31 mouse cellular contexts compared by ENCODE assay signal in genomic region chr11:107674601-107675000, GRCm38 (mm10). TPM values are rescaled to one million over a fixed set of nuclear protein-coding genes. Genes with fewer than 3 reads are reported as not detected.
"Had no signal": no experiment of that assay in that cellular context is flagged by ENCODE, and none has a peak within 500 bp of the region (broad histone marks: within the 10 kb centered on the region; RNA-seq: fewer than 3 reads in every experiment).

No protein-coding gene starts in this region.

- H3K27ac ChIP-seq: heart, embryonic 10.5 days; hindbrain, embryonic 15.5 days; hindbrain, postnatal 0 days; kidney, embryonic 15.5 days; kidney, postnatal 0 days; limb, embryonic 10.5 days; limb, embryonic 12.5 days; liver, embryonic 13.5 days had no signal

- H3K4me1 ChIP-seq: heart, embryonic 10.5 days; limb, embryonic 10.5 days; limb, embryonic 12.5 days; liver, embryonic 13.5 days had no signal

- H3K9ac ChIP-seq: heart, embryonic 12.5 days; hindbrain, embryonic 13.5 days; hindbrain, embryonic 15.5 days; kidney, embryonic 15.5 days; limb, embryonic 12.5 days; liver, embryonic 13.5 days had no signal

- H3K4me3 ChIP-seq: heart, embryonic 10.5 days; heart, embryonic 12.5 days; hindbrain, embryonic 13.5 days; hindbrain, embryonic 15.5 days; kidney, embryonic 15.5 days; limb, embryonic 10.5 days; limb, embryonic 12.5 days; liver, embryonic 13.5 days had no signal

- DNase-seq: gastrocnemius, postnatal 14 days; gastrocnemius, postnatal 36 days; heart, adult 18-20 months; heart, postnatal 10 days; kidney, adult 11 months; kidney, adult 2 months; kidney, adult 9 months; kidney, postnatal 14 days; layer of hippocampus, adult 9-11 months; layer of hippocampus, postnatal 36 days; liver; liver, embryonic 13.5 days had no signal

- H3K4me2 ChIP-seq: heart, embryonic 12.5 days; hindbrain, embryonic 13.5 days; hindbrain, embryonic 15.5 days; kidney, embryonic 15.5 days; limb, embryonic 12.5 days; liver, embryonic 11.5 days; liver, embryonic 13.5 days had no signal

- H3K9me3 ChIP-seq: heart, embryonic 10.5 days; hindbrain, embryonic 13.5 days; kidney, embryonic 15.5 days; limb, embryonic 10.5 days; limb, embryonic 12.5 days; liver, embryonic 13.5 days had no signal

- ATAC-seq: hindbrain, postnatal 0 days; intestine, embryonic 16.5 days had no signal

- H3K27me3 ChIP-seq: heart, embryonic 12.5 days; hindbrain, embryonic 13.5 days; hindbrain, embryonic 15.5 days; kidney, embryonic 15.5 days; limb, embryonic 12.5 days; liver, embryonic 13.5 days had no signal

RNA-seq across cellular contexts. Expression of gene Cacng1, which starts 41.7 kb away (rescaled TPM):
- total RNA-seq: heart, adult 18-20 months; heart, postnatal 10 days; heart, postnatal 25 days; hematopoietic stem cell, adult 5-6 weeks; layer of hippocampus, adult 18-20 months; layer of hippocampus, adult 8-10 months; layer of hippocampus, postnatal 14 days; layer of hippocampus, postnatal 36 days; left cerebral cortex, postnatal 14 days; left cerebral cortex, postnatal 36 days had no signal
- polyA plus RNA-seq: heart, embryonic 10.5 days; heart, embryonic 12.5 days; intestine, embryonic 14.5 days; intestine, embryonic 16.5 days; limb, embryonic 10.5 days; liver, embryonic 11.5 days had no signal
